Mouse (Mus musculus) liver, postnatal 0 days (tissue): ENCODE measurements at regions not wholly inside any gene's neighbourhood (a gene's known extent, or its start where the extent isn't known, plus 50 kb on each side); places are given as distances from the start of the nearest gene placed in this dataset.

ENCODE experiments used
- ATAC-seq: fragments of 200-750 bp; cut with Nextera tagmentation; 2 replicates; pipeline ENCODE4 v1.8.0; 2017; ENCODE audit warnings: mild to moderate bottlenecking, moderate library complexity
- DNase-seq: peaks from one replicate; pipeline ENCODE4 v3.0.0-alpha.2; 2016
- H3K27ac ChIP-seq: fragments of 300-500 bp; sonication (generic); 2 replicates; pipeline ENCODE4 v1.5.1; 2014; ENCODE audit warnings: antibody characterized with exemption, moderate library complexity, mild to moderate bottlenecking, low read depth
- H3K27me3 ChIP-seq: fragments of 300-500 bp; sonication (generic); 2 replicates; pipeline ENCODE4 v1.6.1; 2014; ENCODE audit warnings: low read length, control low read depth, mixed read lengths; ENCODE audit not compliant: insufficient read depth
- H3K36me3 ChIP-seq: fragments of 300-500 bp; sonication (generic); replicated peaks from 2 replicates; pipeline ENCODE4 v1.6.1; 2014; ENCODE audit warnings: mild to moderate bottlenecking, control low read depth, low read length, moderate library complexity, mixed read lengths; ENCODE audit not compliant: insufficient read depth
- H3K4me1 ChIP-seq: fragments of 300-500 bp; sonication (generic); 2 replicates; pipeline ENCODE4 v1.6.1; 2014; ENCODE audit warnings: antibody characterized with exemption, mild to moderate bottlenecking, control low read depth; ENCODE audit not compliant: insufficient read depth
- H3K4me2 ChIP-seq: fragments of 300-500 bp; sonication (generic); 2 replicates; pipeline ENCODE4 v1.6.1; 2014; ENCODE audit warnings: low read depth, mild to moderate bottlenecking, low read length, moderate library complexity, mixed read lengths
- H3K4me3 ChIP-seq: fragments of 300-500 bp; sonication (generic); 2 replicates; pipeline ENCODE4 v1.5.1; 2014; ENCODE audit warnings: low read depth, low read length
- H3K9ac ChIP-seq: fragments of 300-500 bp; sonication (generic); replicated peaks from 2 replicates; pipeline ENCODE4 v1.6.1; 2014; ENCODE audit warnings: mild to moderate bottlenecking, moderate library complexity
- H3K9me3 ChIP-seq: fragments of 300-500 bp; sonication (generic); 2 replicates; pipeline ENCODE4 v1.6.1; 2016; ENCODE audit warnings: mild to moderate bottlenecking, control low read depth, low read length, mixed read lengths
- CTCF ChIP-seq: sonication (generic); IDR thresholded peaks from 2 replicates; pipeline ENCODE4 v1.5.1; 2016; ENCODE audit warnings: antibody characterized with exemption, low read depth
- EP300 ChIP-seq: IDR thresholded peaks from 2 replicates; pipeline ENCODE4 v1.6.1; 2016; ENCODE audit warnings: antibody characterized with exemption, low read depth, mild to moderate bottlenecking
- WGBS: fragments of 180-500 bp; shearing (Covaris S2); extraction: QIAGEN DNeasy Blood & Tissue Kit; methylation state at CpG from one replicate; pipeline ENCODE4 v1.1.7; 2014; ENCODE audit not compliant: insufficient replicate concordance; 5-methylcytosine and 5-hydroxymethylcytosine counted together

GRCm38 (mm10) chr9:30625090-30625489 lies 198.2 kb downstream of the Snx19 start:
- no peaks in the 10 kb centered on the region for H3K4me1 ChIP-seq
- H3K4me3 ChIP-seq, result no peak overlapping the region
- no peaks in the 10 kb centered on the region for H3K9me3 ChIP-seq
- ATAC-seq (no peak), DNase-seq (no peak)
- no peaks in the 10 kb centered on the region for H3K27me3 ChIP-seq
- TF ChIP-seq EP300 (no peak), CTCF (no peak)
- H3K9ac ChIP-seq, result no peak overlapping the region
- H3K27ac ChIP-seq, result no peak overlapping the region
- no peak overlapping the region for H3K4me2 ChIP-seq
- 62% methylated on average over 3 of the region's 3 CpGs for WGBS
- no peaks in the 10 kb centered on the region for H3K36me3 ChIP-seq

- 68% methylated on average over 5 of the region's 5 CpGs for WGBS
- no peaks in the 10 kb centered on the region for H3K27me3 ChIP-seq
- no peak overlapping the region for H3K9ac ChIP-seq
- no peak overlapping the region for H3K4me2 ChIP-seq
- no peak for ATAC-seq
- no peak for TF ChIP-seq CTCF
- no peak for TF ChIP-seq EP300
- no peaks in the 10 kb centered on the region for H3K4me1 ChIP-seq
- H3K9me3 ChIP-seq, result no peaks in the 10 kb centered on the region
- H3K4me3 ChIP-seq, result no peak overlapping the region
- no peak overlapping the region for H3K27ac ChIP-seq
- no peaks in the 10 kb centered on the region for H3K36me3 ChIP-seq
- DNase-seq, result no peak
Observed at GRCm38 (mm10) chr9:30624481-30624880, 197.6 kb downstream of the Snx19 start.

- Histone ChIP-seq H3K4me3 (no peak overlapping the region), H3K27ac (no peak overlapping the region), H3K4me1 (no peaks in the 10 kb centered on the region), H3K4me2 (no peak overlapping the region), H3K9me3 (no peaks in the 10 kb centered on the region), H3K9ac (no peak overlapping the region), H3K36me3 (no peaks in the 10 kb centered on the region), H3K27me3 (no peaks in the 10 kb centered on the region)
- DNase-seq (no peak), ATAC-seq (no peak)
- WGBS, result 83% methylated on average over 2 of the region's 2 CpGs
- TF ChIP-seq EP300, result no peak
- no peak for TF ChIP-seq CTCF
Observed at GRCm38 (mm10) chr9:30619325-30619724, 192.4 kb downstream of the Snx19 start.

- TF ChIP-seq EP300 (no peak), CTCF (no peak)
- no peak overlapping the region for H3K9ac ChIP-seq
- H3K4me3 ChIP-seq, result no peak overlapping the region
- no peaks in the 10 kb centered on the region for H3K9me3 ChIP-seq
- H3K27ac ChIP-seq, result no peak overlapping the region
- DNase-seq (no peak), ATAC-seq (no peak)
- no peaks in the 10 kb centered on the region for H3K27me3 ChIP-seq
- H3K4me1 ChIP-seq, result no peaks in the 10 kb centered on the region
- 64% methylated on average over 2 of the region's 2 CpGs for WGBS
- no peak overlapping the region for H3K4me2 ChIP-seq
- no peaks in the 10 kb centered on the region for H3K36me3 ChIP-seq
Observed at GRCm38 (mm10) chr9:30618181-30618580, 191.3 kb downstream of the Snx19 start.

- WGBS, result 75% methylated on average over 6 of the region's 6 CpGs
Observed at GRCm38 (mm10) chr9:30613715-30614114, 186.8 kb downstream of the Snx19 start.

GRCm38 (mm10) chr9:30613003-30613552 lies 186.2 kb downstream of the Snx19 start:
- no peak overlapping the region for H3K9ac ChIP-seq
- no peak for TF ChIP-seq EP300
- TF ChIP-seq CTCF, result no peak
- no peak overlapping the region for H3K4me2 ChIP-seq
- no peak overlapping the region for H3K4me3 ChIP-seq
- DNase-seq (no peak), ATAC-seq (no peak)
- no peaks in the 10 kb centered on the region for H3K4me1 ChIP-seq
- no peaks in the 10 kb centered on the region for H3K36me3 ChIP-seq
- H3K27me3 ChIP-seq, result no peaks in the 10 kb centered on the region
- H3K9me3 ChIP-seq, result no peaks in the 10 kb centered on the region
- WGBS, result 74% methylated on average over 5 of the region's 5 CpGs
- H3K27ac ChIP-seq, result no peak overlapping the region

More at GRCm38 (mm10) chr9:30613715-30614114, 186.8 kb downstream of the Snx19 start:
- TF ChIP-seq CTCF (no peak), EP300 (no peak)
- no peak for DNase-seq
- no peaks in the 10 kb centered on the region for H3K36me3 ChIP-seq
- H3K27ac ChIP-seq, result no peak overlapping the region
- no peak overlapping the region for H3K4me2 ChIP-seq
- H3K4me3 ChIP-seq, result no peak overlapping the region
- H3K9me3 ChIP-seq, result no peaks in the 10 kb centered on the region
- H3K9ac ChIP-seq, result no peak overlapping the region
- ATAC-seq, result no peak
- H3K27me3 ChIP-seq, result no peaks in the 10 kb centered on the region
- no peaks in the 10 kb centered on the region for H3K4me1 ChIP-seq

- TF ChIP-seq EP300 (no peak), CTCF (no peak)
- Histone ChIP-seq H3K4me3 (no peak overlapping the region), H3K4me2 (no peak overlapping the region), H3K27ac (no peak overlapping the region), H3K4me1 (no peaks in the 10 kb centered on the region), H3K9me3 (no peaks in the 10 kb centered on the region), H3K36me3 (no peaks in the 10 kb centered on the region), H3K9ac (no peak overlapping the region), H3K27me3 (no peaks in the 10 kb centered on the region)
- no peak for DNase-seq
- WGBS, result 75% methylated on average over 7 of the region's 7 CpGs
- no peak for ATAC-seq
Observed at GRCm38 (mm10) chr9:30610328-30610727, 183.4 kb downstream of the Snx19 start.
